Mouse (Mus musculus) midbrain, embryonic 14.5 days (tissue): ENCODE data around the gene Abcb1a. TPM values are rescaled to one million over a fixed set of nuclear protein-coding genes. Genes with fewer than 3 reads are reported as not detected.
A peak's percentile ranks its signal among the peaks of the same experiment; 100 is the strongest.

Experiments
- ATAC-seq: fragments of 200-750 bp; cut with Nextera tagmentation; 2 replicates; pipeline ENCODE4 v1.8.0; 2017; ENCODE audit warnings: moderate number of reproducible peaks, moderate library complexity; ENCODE audit not compliant: low FRiP score, low TSS enrichment
- DNase-seq: peaks from one replicate; pipeline ENCODE4 v3.0.0-alpha.2; 2015
- H3K27ac ChIP-seq: fragments of 300-500 bp; sonication (generic); replicated peaks from 2 replicates; pipeline ENCODE4 v1.5.1; 2014; ENCODE audit warnings: mild to moderate bottlenecking, low read depth, low read length, moderate library complexity
- H3K27me3 ChIP-seq: fragments of 300-500 bp; sonication (generic); 2 replicates; pipeline ENCODE4 v1.6.1; 2014; ENCODE audit warnings: low read length, control low read depth, mixed read lengths; ENCODE audit not compliant: control insufficient read depth, insufficient read depth
- H3K36me3 ChIP-seq: fragments of 300-500 bp; sonication (generic); 2 replicates; pipeline ENCODE4 v1.6.1; 2014; ENCODE audit warnings: low read length, control low read depth; ENCODE audit not compliant: control insufficient read depth, insufficient read depth
- H3K4me1 ChIP-seq: fragments of 300-500 bp; sonication (generic); 2 replicates; pipeline ENCODE4 v1.6.1; 2014; ENCODE audit warnings: mild to moderate bottlenecking, antibody characterized with exemption, low read length, control low read depth; ENCODE audit not compliant: control insufficient read depth, insufficient read depth
- H3K4me2 ChIP-seq: fragments of 300-500 bp; sonication (generic); 2 replicates; pipeline ENCODE4 v1.6.1; 2014; ENCODE audit warnings: mild to moderate bottlenecking, low read length, moderate library complexity
- H3K4me3 ChIP-seq: fragments of 300-500 bp; sonication (generic); replicated peaks from 2 replicates; pipeline ENCODE4 v1.5.1; 2014; ENCODE audit warnings: low read depth, low read length
- H3K9ac ChIP-seq: fragments of 300-500 bp; sonication (generic); replicated peaks from 2 replicates; pipeline ENCODE4 v1.6.1; 2014; ENCODE audit warnings: mild to moderate bottlenecking, low read length, moderate library complexity
- H3K9me3 ChIP-seq: fragments of 300-500 bp; sonication (generic); 2 replicates; pipeline ENCODE4 v1.6.1; 2016; ENCODE audit warnings: low read length, control low read depth, mixed read lengths; ENCODE audit not compliant: control insufficient read depth
- WGBS: fragments of 180-500 bp; shearing (Covaris S2); extraction: QIAGEN DNeasy Blood & Tissue Kit; methylation state at CpG from one replicate; pipeline ENCODE4 v1.1.7; 2014; 5-methylcytosine and 5-hydroxymethylcytosine counted together
- polyA plus RNA-seq: library from polyadenylated mRNA; unstranded; fragments of >200 nt; fragmentation: Nextera tagmentation; extraction: Ambion mirVana; gene quantifications from 2 replicates; pipeline ENCODE4 v1.2.1, GENCODE M21; 2014

Abcb1a gene
- polyA plus RNA-seq: 1.3 and 2.1 TPM in 2 replicates

- WGBS: 9% methylated on average over 37 of the region's 37 CpGs
- H3K36me3 ChIP-seq: no peaks in the 10 kb centered on the region
- H3K27me3 ChIP-seq: no peaks in the 10 kb centered on the region
- H3K4me1 ChIP-seq: peaks cover 5% of the 10 kb centered on the region; the same call in 1 of the 2 replicates
- peak within 1 kb of the TSS; percentile 43 for H3K9ac ChIP-seq
- H3K4me3 ChIP-seq: peak within 1 kb of the TSS; percentile 40
- H3K4me2 ChIP-seq: peak within 1 kb of the TSS; percentile 80
- H3K27ac ChIP-seq: no peak within 1 kb of the TSS
- ATAC-seq: peak; percentile 71; the same call in 1 of the 2 replicates
- DNase-seq: peak; percentile 43
- H3K9me3 ChIP-seq: no peaks in the 10 kb centered on the region
Measured at GRCm38 (mm10) chr5:8659911-8660737, at the start of gene Abcb1a. Gene Abcb1a, plus strand, starts transcription at chr5:8660077.

- Histone ChIP-seq H3K27ac (peak overlapping the region; percentile 95), H3K4me3 (peak overlapping the region; percentile 96), H3K4me2 (peak overlapping the region; percentile 68), H3K9me3 (no peaks in the 10 kb centered on the region), H3K36me3 (no peaks in the 10 kb centered on the region), H3K4me1 (peaks cover 2% of the 10 kb centered on the region; the same call in 1 of the 2 replicates), H3K9ac (peak overlapping the region; percentile 97), H3K27me3 (no peaks in the 10 kb centered on the region)
- 1% methylated on average over 45 of the region's 49 CpGs for WGBS
- ATAC-seq (peak; percentile 68), DNase-seq (peak; percentile 80)
Measured at GRCm38 (mm10) chr5:8622071-8622595, 37.7 kb upstream of the Abcb1a start.

GRCm38 (mm10) chr5:8622596-8623231 lies 37.2 kb upstream of the Abcb1a start, which contains the start of gene Rundc3b:
Gene Rundc3b, minus strand, starts transcription at chr5:8622952.
- under 1% methylated on average over 66 of the region's 74 CpGs for WGBS

GRCm38 (mm10) chr5:8632901-8633300 lies 27.0 kb upstream of the Abcb1a start:
- H3K4me3 ChIP-seq: no peak overlapping the region
- no peaks in the 10 kb centered on the region for H3K4me1 ChIP-seq
- no peak overlapping the region for H3K4me2 ChIP-seq
- no peaks in the 10 kb centered on the region for H3K9me3 ChIP-seq
- H3K36me3 ChIP-seq: no peaks in the 10 kb centered on the region
- H3K27ac ChIP-seq: no peak overlapping the region
- no peak overlapping the region for H3K9ac ChIP-seq
- no peaks in the 10 kb centered on the region for H3K27me3 ChIP-seq
- no peak for ATAC-seq
- 87% methylated on average over 3 of the region's 3 CpGs for WGBS
- no peak for DNase-seq

More at GRCm38 (mm10) chr5:8622596-8623231, 37.2 kb upstream of the Abcb1a start, which contains the start of gene Rundc3b:
- no peaks in the 10 kb centered on the region for H3K27me3 ChIP-seq
- H3K4me3 ChIP-seq: peak within 1 kb of the TSS; percentile 96
- DNase-seq (peak; percentile 98), ATAC-seq (peak; percentile 98)
- no peaks in the 10 kb centered on the region for H3K36me3 ChIP-seq
- peak within 1 kb of the TSS; percentile 95 for H3K27ac ChIP-seq
- H3K4me2 ChIP-seq: peak within 1 kb of the TSS; percentile 68
- H3K9me3 ChIP-seq: no peaks in the 10 kb centered on the region
- peaks cover 2% of the 10 kb centered on the region; the same call in 1 of the 2 replicates for H3K4me1 ChIP-seq
- peak within 1 kb of the TSS; percentile 97 for H3K9ac ChIP-seq

- Histone ChIP-seq H3K9ac (no peak overlapping the region), H3K4me3 (no peak overlapping the region), H3K9me3 (no peaks in the 10 kb centered on the region), H3K27ac (no peak overlapping the region), H3K27me3 (no peaks in the 10 kb centered on the region), H3K4me1 (no peaks in the 10 kb centered on the region), H3K36me3 (no peaks in the 10 kb centered on the region), H3K4me2 (no peak overlapping the region)
- ATAC-seq (no peak), DNase-seq (no peak)
Measured at GRCm38 (mm10) chr5:8634489-8634975, 25.3 kb upstream of the Abcb1a start.

- DNase-seq (no peak), ATAC-seq (no peak)
- Histone ChIP-seq H3K4me1 (no peaks in the 10 kb centered on the region), H3K9me3 (no peaks in the 10 kb centered on the region), H3K27ac (no peak overlapping the region), H3K9ac (no peak overlapping the region), H3K27me3 (no peaks in the 10 kb centered on the region), H3K36me3 (no peaks in the 10 kb centered on the region), H3K4me3 (no peak overlapping the region), H3K4me2 (no peak overlapping the region)
- 86% methylated on average over 4 of the region's 4 CpGs for WGBS
Measured at GRCm38 (mm10) chr5:8648300-8648699, 11.6 kb upstream of the Abcb1a start.

GRCm38 (mm10) chr5:8648774-8649173 lies 11.1 kb upstream of the Abcb1a start:
- DNase-seq: no peak
- Histone ChIP-seq H3K4me3 (no peak overlapping the region), H3K36me3 (no peaks in the 10 kb centered on the region), H3K4me1 (no peaks in the 10 kb centered on the region), H3K9ac (no peak overlapping the region), H3K9me3 (no peaks in the 10 kb centered on the region), H3K27ac (no peak overlapping the region), H3K27me3 (no peaks in the 10 kb centered on the region), H3K4me2 (no peak overlapping the region)
- ATAC-seq: no peak

GRCm38 (mm10) chr5:8652085-8652484 lies 7.8 kb upstream of the Abcb1a start:
- DNase-seq (no peak), ATAC-seq (no peak)
- Histone ChIP-seq H3K9ac (no peak overlapping the region), H3K27ac (no peak overlapping the region), H3K36me3 (no peaks in the 10 kb centered on the region), H3K4me1 (no peaks in the 10 kb centered on the region), H3K4me3 (no peak overlapping the region), H3K27me3 (no peaks in the 10 kb centered on the region), H3K4me2 (no peak overlapping the region), H3K9me3 (no peaks in the 10 kb centered on the region)
- WGBS: 87% methylated on average over 2 of the region's 2 CpGs
